Mouse (Mus musculus) heart, embryonic 16.5 days (tissue): ENCODE data around the gene Slc25a47. TPM values are rescaled to one million over a fixed set of nuclear protein-coding genes. Genes with fewer than 3 reads are reported as not detected.

Source experiments
- ATAC-seq: fragments of 200-750 bp; cut with Nextera tagmentation; replicated peaks from 2 replicates; pipeline ENCODE4 v1.8.0; 2017; ENCODE audit warnings: moderate number of reproducible peaks; ENCODE audit not compliant: insufficient read depth, low FRiP score; ENCODE audit errors: extremely low read depth
- H3K27ac ChIP-seq: fragments of 300-500 bp; sonication (generic); 2 replicates; pipeline ENCODE4 v1.5.1; 2014; ENCODE audit warnings: mild to moderate bottlenecking, low read length, control low read depth, moderate library complexity
- H3K27me3 ChIP-seq: fragments of 300-500 bp; sonication (generic); 2 replicates; pipeline ENCODE4 v1.6.1; 2014; ENCODE audit warnings: low read length, mixed read lengths; ENCODE audit not compliant: control insufficient read depth, insufficient read depth
- H3K36me3 ChIP-seq: fragments of 300-500 bp; sonication (generic); 2 replicates; pipeline ENCODE4 v1.6.1; 2014; ENCODE audit not compliant: control insufficient read depth, insufficient read depth
- H3K4me1 ChIP-seq: fragments of 300-500 bp; sonication (generic); 2 replicates; pipeline ENCODE4 v1.6.1; 2014; ENCODE audit warnings: low read length, mixed read lengths; ENCODE audit not compliant: control insufficient read depth, insufficient read depth
- H3K4me2 ChIP-seq: fragments of 300-500 bp; sonication (generic); 2 replicates; pipeline ENCODE4 v1.6.1; 2014; ENCODE audit warnings: low read depth, mild to moderate bottlenecking, control low read depth, low read length
- H3K4me3 ChIP-seq: fragments of 300-500 bp; sonication (generic); 2 replicates; pipeline ENCODE4 v1.5.1; 2014; ENCODE audit warnings: mild to moderate bottlenecking, control low read depth, low read length
- H3K9ac ChIP-seq: fragments of 300-500 bp; sonication (generic); 2 replicates; pipeline ENCODE4 v1.6.1; 2014; ENCODE audit warnings: low read length, control low read depth
- H3K9me3 ChIP-seq: fragments of 300-500 bp; sonication (generic); replicated peaks from 2 replicates; pipeline ENCODE4 v1.6.1; 2016; ENCODE audit warnings: low read length; ENCODE audit not compliant: control insufficient read depth
- WGBS: fragments of 180-500 bp; shearing (Covaris S2); extraction: QIAGEN DNeasy Blood & Tissue Kit; methylation state at CpG from one replicate; pipeline ENCODE4 v1.1.7; 2014; 5-methylcytosine and 5-hydroxymethylcytosine counted together
- polyA plus RNA-seq: library from polyadenylated mRNA; unstranded; fragments of >200 nt; fragmentation: Nextera tagmentation; extraction: Ambion mirVana; gene quantifications from 2 replicates; pipeline ENCODE4 v1.2.1, GENCODE M21; 2015

The Slc25a47 gene
- polyA plus RNA-seq, 1 experiment from 2014 or later = 5.8 TPM

DNA sequence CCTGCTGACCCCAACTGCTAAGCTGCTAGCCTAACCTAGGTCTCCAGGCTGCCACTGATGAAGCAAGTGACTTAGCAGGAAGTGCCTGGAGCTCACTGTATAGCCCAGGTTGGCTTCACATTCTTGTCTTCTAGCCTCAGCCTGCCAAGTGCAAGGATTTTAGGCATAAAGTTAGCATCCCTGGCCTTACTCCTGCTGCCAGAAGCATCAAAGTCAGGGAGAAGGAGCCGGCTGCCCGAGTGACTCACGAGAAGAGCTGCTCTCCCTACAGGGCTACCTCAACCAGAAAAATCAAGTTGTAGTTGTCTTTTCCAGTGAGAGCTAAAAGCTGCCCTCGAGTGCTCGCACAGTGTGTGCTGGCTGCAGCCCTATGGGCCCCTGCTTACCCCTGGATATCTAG, 22.6 kb downstream of the Slc25a47 start:
- H3K36me3 ChIP-seq = peaks cover 20% of the 10 kb centered on the region
- ATAC-seq = no peak
- H3K4me1 ChIP-seq = no peaks in the 10 kb centered on the region
- no peak overlapping the region for H3K4me2 ChIP-seq
- no peak overlapping the region for H3K4me3 ChIP-seq
- H3K27me3 ChIP-seq = no peaks in the 10 kb centered on the region
- H3K9ac ChIP-seq = no peak overlapping the region
- 77% methylated on average over 5 of the region's 5 CpGs for WGBS
- no peak overlapping the region for H3K27ac ChIP-seq
- H3K9me3 ChIP-seq = no peaks in the 10 kb centered on the region

DNA sequence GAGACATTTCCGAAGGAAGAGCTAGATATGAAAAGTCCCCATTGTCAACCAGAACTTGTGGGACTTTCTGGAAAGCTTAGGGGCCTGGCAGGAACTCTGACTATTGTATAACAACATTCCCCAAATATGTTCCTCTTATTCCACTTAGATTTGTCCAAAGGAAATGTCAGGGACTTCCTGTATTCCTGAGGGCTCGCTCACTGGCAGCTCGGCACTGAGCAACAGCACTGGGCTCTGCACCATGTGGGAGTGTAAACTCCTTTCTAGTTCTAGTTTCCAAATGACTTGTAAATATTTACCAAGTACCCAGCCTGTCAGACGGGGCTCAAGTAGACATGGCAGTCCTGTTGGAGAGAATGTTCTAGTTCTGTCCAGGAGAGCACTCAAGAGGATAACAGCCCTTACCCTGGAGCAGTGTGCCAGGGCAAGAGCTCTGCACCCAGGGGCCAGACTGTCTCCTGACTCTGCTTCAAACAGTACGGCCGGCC, 29.2 kb downstream of the Slc25a47 start:
- peak overlapping the region; percentile 70 for H3K27ac ChIP-seq
- WGBS = 70% methylated on average over 6 of the region's 6 CpGs
- peaks cover 53% of the 10 kb centered on the region for H3K36me3 ChIP-seq

DNA sequence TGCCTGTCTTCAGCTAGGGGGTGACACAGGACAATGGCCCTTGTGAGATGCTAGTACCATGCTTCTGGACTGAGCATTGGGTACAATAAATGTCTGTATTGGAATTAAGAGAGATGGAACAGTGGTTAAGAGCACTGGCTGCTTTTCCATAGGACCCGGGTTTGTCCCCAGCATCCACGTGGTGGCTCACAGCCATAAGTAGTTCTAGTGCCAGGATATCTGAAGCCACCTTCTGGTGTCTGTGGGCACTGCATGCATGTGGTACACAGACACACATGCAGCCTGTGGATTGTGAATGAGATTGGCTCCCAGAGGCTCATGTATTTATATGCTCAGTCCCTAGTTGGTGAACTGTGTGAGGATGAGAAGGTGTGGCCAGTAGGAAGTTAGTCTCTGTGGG, 33.7 kb downstream of the Slc25a47 start:
- H3K27ac ChIP-seq = no peak overlapping the region
- no peak overlapping the region for H3K4me3 ChIP-seq
- peaks cover 38% of the 10 kb centered on the region for H3K36me3 ChIP-seq
- no peaks in the 10 kb centered on the region for H3K9me3 ChIP-seq
- no peaks in the 10 kb centered on the region for H3K27me3 ChIP-seq
- H3K4me1 ChIP-seq = no peaks in the 10 kb centered on the region
- no peak for ATAC-seq
- no peak overlapping the region for H3K4me2 ChIP-seq
- WGBS = 95% methylated on average over 2 of the region's 2 CpGs
- H3K9ac ChIP-seq = no peak overlapping the region

More for the DNA sequence above, 29.2 kb downstream of the Slc25a47 start:
- Histone ChIP-seq H3K4me1 (0 out of 2 replicates have a peak, but pooled peaks cover 3% of the 10 kb centered on the region), H3K9me3 (no peaks in the 10 kb centered on the region), H3K27me3 (no peaks in the 10 kb centered on the region), H3K9ac (no peak overlapping the region), H3K4me3 (no peak overlapping the region), H3K4me2 (no peak overlapping the region)
- ATAC-seq = 0 out of 2 replicates have a peak, but pooled peaks have one; percentile 42

DNA sequence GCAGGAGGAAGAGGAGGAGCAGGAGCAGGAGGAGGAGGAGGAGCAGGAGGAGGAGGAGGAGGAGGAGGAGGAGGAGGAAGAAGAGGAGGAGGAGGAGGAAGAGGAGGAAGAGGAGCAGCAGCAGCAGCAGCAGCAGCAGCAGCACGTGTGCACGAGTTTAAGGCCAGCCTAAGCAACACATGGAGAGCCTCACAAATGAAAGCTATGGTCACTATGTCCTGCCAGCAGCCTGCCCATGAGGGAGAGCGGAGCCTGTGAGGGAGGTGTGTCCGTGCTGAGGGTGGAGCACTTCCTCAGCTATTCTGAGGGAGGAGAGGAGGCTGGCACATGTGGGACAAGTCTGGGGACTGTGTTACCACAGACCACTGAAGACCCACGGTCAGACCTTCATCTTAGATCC, 37.3 kb downstream of the Slc25a47 start:
- no peaks in the 10 kb centered on the region for H3K4me1 ChIP-seq
- H3K36me3 ChIP-seq = peaks cover 35% of the 10 kb centered on the region
- H3K9ac ChIP-seq = no peak overlapping the region
- no peak overlapping the region for H3K4me2 ChIP-seq
- 77% methylated on average over 5 of the region's 5 CpGs for WGBS
- no peaks in the 10 kb centered on the region for H3K27me3 ChIP-seq
- no peak for ATAC-seq
- H3K9me3 ChIP-seq = no peaks in the 10 kb centered on the region
- H3K27ac ChIP-seq = no peak overlapping the region
- H3K4me3 ChIP-seq = no peak overlapping the region

DNA sequence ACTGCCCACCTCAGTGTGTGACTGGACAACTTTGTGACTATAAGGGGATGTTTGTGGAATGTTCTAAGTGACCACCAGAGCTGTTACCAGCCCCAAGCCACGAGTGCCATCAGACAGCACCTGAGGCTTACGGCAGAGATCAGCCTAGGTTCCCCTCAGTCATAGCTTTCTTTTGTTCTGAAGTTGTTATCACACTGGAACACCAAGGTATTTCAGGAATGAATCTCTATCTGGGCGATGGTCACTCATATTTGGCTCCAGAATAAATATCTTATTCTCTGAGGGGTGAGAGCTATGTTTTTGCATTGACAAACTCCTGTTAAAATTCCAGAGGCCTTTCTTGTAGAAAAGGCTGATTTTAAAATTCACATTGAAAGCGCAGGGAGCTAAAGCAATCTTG, 43.3 kb downstream of the Slc25a47 start:
- Histone ChIP-seq H3K4me2 (no peak overlapping the region), H3K4me1 (no peaks in the 10 kb centered on the region), H3K4me3 (no peak overlapping the region), H3K27me3 (no peaks in the 10 kb centered on the region), H3K36me3 (peaks cover 22% of the 10 kb centered on the region), H3K27ac (no peak overlapping the region), H3K9ac (no peak overlapping the region), H3K9me3 (no peaks in the 10 kb centered on the region)
- WGBS = 72% methylated on average over 4 of the region's 4 CpGs
- no peak for ATAC-seq

DNA sequence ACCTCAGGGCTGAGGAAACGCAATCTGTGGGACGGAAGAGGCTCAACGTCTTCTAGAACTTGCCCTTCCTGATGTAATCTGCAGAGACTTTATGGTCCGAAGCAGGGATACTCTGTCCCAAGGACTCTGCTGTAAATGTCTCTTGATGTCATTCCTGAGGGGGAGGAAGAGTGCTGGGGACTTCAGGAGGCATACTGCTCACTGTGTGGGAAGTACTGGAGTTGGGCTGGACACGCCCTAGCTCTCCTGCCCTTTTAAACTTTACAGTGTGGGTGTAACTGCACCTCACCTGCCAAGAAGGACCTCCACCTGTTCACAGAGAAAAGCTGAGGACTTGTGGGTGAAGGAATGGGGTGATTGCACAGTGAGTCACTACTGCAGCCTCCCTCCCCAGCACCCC, 44.8 kb downstream of the Slc25a47 start:
- no peak overlapping the region for H3K27ac ChIP-seq
- no peaks in the 10 kb centered on the region for H3K27me3 ChIP-seq
- H3K9ac ChIP-seq = no peak overlapping the region
- H3K4me1 ChIP-seq = no peaks in the 10 kb centered on the region
- no peak for ATAC-seq
- no peak overlapping the region for H3K4me3 ChIP-seq
- WGBS = 92% methylated on average over 5 of the region's 5 CpGs
- H3K4me2 ChIP-seq = no peak overlapping the region
- H3K36me3 ChIP-seq = peaks cover 16% of the 10 kb centered on the region
- H3K9me3 ChIP-seq = no peaks in the 10 kb centered on the region

DNA sequence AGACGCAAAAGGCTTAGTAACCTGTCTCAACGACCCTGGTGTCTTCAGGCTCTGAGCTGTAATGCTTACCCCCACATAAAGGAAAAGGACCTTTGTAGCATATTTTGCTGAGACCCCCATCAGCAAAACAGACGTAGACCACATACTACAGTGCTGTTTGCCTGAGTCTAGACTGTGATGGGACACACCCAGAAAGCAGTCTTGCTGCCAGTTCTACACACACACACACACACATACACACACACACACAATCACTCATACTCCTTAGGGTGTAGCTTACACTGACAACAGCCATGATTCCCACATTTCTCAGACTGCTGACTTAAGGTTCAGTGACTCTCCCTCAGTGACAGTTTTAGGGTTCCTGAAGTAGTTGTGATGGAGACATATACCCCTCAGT, 45.3 kb downstream of the Slc25a47 start:
- Histone ChIP-seq H3K4me2 (no peak overlapping the region), H3K4me1 (no peaks in the 10 kb centered on the region), H3K4me3 (no peak overlapping the region), H3K9me3 (no peaks in the 10 kb centered on the region), H3K9ac (no peak overlapping the region), H3K27ac (no peak overlapping the region), H3K27me3 (no peaks in the 10 kb centered on the region), H3K36me3 (peaks cover 19% of the 10 kb centered on the region)
- WGBS = 85% methylated on average over 3 of the region's 3 CpGs
- ATAC-seq = no peak

DNA sequence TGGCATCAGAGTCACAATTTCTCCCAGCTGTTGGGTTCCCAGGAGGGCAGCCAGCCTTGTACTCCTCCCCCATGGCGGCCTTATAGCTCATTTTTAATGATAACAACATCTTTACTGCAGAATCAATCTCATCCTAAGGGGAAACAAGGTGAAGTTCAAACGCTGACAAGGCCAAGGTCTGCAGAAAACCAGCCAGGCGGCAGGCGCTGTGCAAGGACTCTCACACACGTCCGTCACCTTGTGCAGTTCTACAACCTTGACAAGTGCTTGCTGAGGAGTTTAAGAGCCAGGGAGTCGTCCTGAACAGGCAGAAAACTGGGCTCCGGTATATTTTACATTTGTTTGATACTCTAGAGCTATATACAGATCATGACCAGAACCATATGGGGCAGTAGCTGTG, 46.9 kb downstream of the Slc25a47 start:
- H3K27me3 ChIP-seq = no peaks in the 10 kb centered on the region
- no peak overlapping the region for H3K9ac ChIP-seq
- no peak overlapping the region for H3K4me2 ChIP-seq
- H3K36me3 ChIP-seq = peaks cover 33% of the 10 kb centered on the region
- ATAC-seq = no peak
- H3K4me3 ChIP-seq = no peak overlapping the region
- H3K9me3 ChIP-seq = no peaks in the 10 kb centered on the region
- H3K27ac ChIP-seq = no peak overlapping the region
- no peaks in the 10 kb centered on the region for H3K4me1 ChIP-seq
- 77% methylated on average over 8 of the region's 8 CpGs for WGBS

DNA sequence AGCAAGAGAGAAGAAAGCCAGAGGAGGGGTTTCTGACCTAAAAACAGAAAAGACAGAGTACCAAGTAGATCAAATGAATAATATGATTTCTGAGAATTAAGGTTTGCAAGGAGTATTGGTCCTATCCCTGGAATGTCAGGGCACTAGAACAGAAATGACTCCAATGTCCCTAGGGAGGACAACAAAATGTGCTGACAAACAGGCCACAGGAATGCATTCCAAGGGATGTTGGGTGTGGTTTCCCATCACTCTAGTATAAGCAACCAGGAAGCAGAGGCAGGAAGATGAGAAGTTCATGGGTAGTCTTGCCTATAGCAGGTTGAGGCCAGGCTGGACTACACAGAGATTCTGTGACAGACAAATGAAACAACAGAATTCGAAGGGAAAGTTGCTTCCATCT, 50.1 kb downstream of the Slc25a47 start:
- WGBS = 84% methylated on average over 1 of the region's 1 CpGs
- H3K9ac ChIP-seq = no peak overlapping the region
- no peak overlapping the region for H3K4me2 ChIP-seq
- no peak overlapping the region for H3K27ac ChIP-seq
- ATAC-seq = no peak
- no peak overlapping the region for H3K4me3 ChIP-seq
- peaks cover 29% of the 10 kb centered on the region for H3K36me3 ChIP-seq
- H3K4me1 ChIP-seq = no peaks in the 10 kb centered on the region
- H3K9me3 ChIP-seq = no peaks in the 10 kb centered on the region
- H3K27me3 ChIP-seq = no peaks in the 10 kb centered on the region
